Mouse (Mus musculus) kidney, postnatal 36 days (tissue): ENCODE data around the gene Cblb.

ENCODE experiments used
- DNase-seq, 2 experiments: peaks; one replicate each; pipeline ENCODE4 v3.0.0; 2021 to 2022; ENCODE audit warnings: mixed read lengths in 2 of 2

Cblb gene

DNA sequence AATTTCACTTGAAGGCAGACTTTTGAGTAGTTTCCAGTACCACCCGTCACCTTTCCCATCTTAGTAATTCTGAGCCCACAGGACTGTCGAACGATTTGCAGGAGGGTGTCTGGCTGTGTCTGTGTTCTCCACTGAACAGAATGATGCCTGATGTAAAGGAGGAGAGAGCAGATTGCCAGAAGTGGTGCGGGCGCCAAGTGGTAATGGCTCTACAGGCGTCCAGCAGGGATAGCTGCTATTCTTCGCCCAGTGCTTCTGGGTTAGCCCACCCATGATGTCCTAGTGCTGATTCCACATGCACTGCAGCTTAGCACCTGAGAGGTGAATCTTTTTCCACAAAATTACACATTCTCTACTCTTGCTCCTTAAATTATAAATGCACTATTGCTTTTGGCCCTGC is 45.6 kb downstream of the Cblb start:
- DNase-seq: no peak

DNA sequence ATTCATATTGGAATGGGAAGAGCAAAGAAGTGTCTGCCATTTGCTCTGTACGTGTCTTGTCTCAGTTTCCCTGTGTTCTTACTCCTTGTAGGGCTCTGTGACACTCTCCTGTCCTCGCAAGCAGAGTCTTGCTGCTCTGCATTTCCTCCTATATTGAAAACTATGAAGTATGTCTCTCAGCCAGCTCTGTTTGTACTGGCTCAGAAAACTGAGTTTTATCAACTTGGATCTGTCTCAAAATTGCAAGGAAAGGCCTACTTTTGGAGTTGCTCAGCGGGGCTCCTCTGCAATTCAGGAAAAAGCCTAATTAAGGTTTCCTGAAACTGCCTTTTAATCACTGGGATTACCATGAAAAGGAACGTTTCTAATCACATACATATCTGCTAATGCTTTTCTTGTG is 46.9 kb downstream of the Cblb start:
- DNase-seq: no peak

DNA sequence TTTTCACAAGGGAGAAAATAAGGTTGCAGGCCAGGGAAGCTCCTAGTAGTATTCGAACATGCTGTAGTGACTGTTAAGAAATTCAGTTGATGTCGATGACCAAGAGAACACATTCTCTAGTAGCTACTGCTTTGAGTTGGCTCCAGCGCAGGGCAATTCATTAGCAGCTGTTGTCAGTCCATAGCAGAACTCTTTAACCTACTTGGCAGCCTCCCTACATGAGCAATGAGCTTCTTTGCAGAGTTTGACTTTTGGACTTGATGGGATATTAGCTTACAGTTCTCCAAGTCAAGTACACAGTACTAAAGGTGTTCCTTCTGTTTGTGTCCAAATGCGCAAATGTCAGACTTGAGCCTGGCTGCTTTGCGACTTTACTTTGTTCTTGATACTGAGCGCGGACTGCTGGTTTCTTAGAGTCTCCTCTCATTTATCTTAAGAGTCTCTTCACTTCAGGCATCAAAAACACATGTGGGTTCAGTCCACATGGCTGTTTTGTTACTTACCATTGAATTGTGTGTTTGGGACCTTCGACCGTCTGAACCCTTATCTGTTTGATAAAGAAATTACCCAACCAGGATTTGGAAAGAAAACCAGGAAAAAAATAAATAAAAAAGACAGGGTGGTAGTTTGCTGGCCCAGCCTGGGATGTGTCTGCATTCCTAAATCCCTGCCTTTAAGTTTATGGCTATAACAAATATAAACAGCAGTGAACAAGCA is 47.9 kb downstream of the Cblb start:
- DNase-seq: peak; percentile 75 to 93

DNA sequence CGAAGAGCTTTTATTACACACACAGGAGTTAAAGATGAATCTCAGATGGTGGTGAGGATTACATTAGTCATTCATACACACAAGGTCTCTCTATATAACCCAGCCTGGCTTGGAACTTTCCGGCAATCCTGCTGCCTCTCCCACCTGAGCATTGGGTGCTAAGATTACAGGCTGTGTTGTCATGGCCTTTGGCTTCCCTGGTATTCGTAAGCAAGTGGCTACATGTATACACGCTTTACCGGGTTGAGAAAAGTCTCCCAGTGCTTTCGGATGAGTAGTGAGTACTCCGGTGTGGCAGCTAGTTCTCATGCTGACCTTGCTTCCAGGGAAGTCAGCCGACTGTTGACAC is 48.4 kb downstream of the Cblb start:
- no peak for DNase-seq

DNA sequence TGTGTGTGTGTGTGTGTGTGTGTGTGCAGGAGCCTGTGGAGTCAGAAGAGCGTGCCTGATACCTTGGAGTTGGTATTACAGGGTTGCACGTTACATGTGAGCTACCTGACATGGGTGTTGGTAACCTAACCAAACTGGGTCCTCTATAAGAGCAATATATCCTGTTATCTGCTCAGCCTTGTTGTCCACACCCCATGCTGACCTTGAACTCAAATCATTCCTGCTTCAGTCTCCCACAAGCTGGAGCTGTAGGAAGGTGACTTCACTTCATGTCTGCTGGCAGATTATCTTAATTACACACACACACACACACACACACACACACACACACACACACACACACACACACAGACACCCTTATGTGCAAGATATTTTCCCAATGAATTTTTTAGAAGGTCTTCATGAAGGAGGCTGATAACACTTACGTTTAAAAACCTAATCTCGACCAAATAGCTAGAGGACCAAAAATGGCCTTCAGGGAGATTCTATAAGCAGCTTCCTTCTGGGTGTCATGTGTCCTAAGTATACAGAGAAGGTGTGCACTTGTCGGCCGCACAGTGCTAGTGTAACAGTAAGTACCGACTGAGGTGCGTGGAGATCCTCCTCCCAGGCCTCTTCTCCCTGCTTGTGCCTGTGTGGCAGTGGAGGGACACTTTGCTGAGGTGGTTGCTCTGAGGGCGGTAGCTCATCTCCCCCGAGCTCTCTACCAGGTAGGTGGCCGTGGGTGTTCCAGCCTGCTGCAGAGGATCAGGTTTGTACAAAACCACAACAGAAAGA is 49.8 kb downstream of the Cblb start:
- DNase-seq: no peak

DNA sequence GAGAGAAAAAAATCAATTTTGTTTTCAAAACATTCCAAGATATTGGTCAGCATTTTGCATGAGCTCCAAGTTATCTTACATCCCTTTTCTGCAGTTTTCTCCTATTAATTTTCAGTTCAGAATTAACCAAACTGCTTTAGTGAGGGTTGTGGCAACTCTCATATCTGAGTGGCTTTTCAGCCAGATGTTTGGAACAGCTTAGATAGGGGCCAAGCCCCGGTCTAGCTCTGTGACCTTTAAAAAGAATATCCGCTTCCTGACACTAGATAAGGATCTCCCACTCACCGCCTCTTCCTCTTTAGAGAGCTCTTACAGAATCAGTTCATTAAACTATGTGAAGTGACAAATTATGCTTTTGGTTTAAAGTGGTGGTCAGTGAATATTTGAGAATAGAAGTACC is 50.7 kb downstream of the Cblb start:
- DNase-seq: peak in 1 of 2 experiments; percentile 48

DNA sequence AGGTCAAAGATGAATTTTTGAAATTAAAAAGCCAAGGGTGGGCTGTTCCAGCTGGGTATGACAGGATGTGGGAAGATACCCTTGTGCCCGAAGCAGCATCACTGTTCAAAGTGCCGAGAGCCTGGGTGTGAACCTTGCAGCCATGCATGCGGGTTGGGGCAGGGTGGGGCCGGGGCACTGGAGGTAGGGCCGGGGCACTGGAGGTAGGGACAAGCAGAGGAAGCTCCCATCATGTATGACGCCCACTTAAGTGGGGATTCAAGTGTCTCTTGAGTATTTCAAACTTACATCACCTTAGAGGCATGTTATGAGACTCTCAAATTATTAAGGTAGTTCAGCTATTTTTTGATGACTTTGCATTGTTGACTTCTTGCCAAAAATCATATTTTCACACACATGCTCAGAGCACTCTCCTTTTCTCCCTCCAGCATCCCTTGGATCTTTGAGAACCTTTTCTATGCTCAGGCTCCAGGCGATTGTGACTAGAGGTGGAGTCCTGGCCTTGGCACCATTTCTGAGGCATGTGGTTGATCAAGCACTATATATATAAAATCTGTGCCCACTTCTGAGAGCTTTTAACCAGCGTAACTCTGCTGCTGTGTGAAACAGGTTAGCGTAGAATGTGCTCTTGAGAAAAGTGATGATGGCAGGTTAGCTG is 55.9 kb downstream of the Cblb start:
- DNase-seq: no peak

DNA sequence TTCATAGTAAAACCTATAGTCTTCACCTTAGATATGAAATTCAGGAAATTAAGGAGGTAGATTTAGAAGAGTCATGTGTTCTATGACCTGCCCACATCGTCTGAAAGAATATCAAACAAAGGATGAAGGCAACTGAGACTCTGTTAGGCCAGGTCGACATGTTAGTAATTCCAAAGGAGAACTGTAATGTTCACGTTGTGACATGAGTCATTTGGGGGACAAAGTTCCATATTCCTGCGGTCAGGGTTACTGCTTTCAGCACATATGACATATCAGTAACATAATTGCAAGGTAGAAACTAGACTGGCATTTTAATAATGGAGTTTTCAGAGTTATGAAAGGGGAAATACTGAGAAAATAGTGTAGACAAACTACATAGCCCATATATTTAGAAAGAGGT is 58.3 kb downstream of the Cblb start:
- DNase-seq: no peak

DNA sequence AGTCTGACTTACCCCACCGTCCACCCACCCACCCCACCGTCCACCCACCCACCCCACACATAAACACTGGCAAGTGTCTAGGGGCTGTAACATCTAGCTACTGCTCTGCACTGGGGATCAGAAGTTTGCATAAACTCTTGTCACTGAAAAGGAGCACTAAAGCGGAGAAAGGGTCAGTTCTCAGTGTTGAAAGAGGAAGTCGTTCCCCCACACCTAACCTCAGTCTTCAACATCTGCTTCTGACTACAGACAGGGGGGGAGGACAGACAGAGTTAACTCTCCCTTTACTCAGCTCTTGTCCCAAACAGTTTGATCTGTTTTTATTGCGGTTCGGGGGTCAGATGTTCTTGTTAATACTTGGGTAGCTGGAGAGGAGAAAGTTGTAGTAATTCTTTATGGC is 59.9 kb downstream of the Cblb start:
- DNase-seq: no peak

DNA sequence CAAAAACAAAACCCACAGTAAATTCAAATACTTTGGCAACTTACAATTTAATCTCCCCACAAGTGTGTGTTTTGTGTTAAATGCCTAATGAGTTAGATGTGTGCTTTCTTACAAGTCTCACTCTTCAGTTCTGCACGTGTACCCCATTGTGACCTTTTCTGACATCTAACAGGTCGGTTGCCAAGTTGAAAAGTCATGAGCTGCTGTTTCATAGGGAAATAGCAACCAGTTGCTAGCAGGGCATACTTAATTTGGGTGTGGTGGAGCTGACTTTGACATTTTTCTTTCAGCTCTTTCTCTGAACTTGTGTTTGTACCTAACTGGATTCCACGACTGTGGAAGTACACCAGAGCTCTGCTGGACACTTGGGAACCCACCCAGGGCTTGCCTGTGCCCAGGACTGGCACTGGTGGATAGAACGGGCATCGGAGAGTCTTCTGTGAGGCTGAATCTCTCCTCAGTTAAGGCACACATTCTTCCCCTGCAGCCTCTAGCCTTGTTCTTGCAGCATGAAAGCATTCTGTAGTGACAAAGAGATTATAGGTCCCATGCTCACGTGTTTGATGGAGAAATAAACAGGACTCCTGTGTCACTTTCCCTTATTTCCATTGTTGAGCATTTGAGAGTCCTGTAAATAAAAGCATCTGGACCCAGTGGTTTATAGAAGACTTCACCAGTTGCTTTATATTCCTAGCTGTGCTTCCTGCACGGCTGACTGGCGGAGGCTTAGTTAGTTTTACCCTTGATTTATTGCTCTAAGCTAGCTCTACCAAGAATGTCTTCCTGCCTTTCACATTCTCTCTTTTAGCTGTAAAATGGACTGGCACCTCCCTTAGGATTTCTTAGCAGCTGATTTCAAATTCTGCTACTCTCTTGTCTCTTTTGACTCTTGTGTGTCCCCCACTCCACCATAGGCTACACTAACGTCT is 62.6 kb downstream of the Cblb start:
- peak in 1 of 2 experiments; percentile 32 for DNase-seq

DNA sequence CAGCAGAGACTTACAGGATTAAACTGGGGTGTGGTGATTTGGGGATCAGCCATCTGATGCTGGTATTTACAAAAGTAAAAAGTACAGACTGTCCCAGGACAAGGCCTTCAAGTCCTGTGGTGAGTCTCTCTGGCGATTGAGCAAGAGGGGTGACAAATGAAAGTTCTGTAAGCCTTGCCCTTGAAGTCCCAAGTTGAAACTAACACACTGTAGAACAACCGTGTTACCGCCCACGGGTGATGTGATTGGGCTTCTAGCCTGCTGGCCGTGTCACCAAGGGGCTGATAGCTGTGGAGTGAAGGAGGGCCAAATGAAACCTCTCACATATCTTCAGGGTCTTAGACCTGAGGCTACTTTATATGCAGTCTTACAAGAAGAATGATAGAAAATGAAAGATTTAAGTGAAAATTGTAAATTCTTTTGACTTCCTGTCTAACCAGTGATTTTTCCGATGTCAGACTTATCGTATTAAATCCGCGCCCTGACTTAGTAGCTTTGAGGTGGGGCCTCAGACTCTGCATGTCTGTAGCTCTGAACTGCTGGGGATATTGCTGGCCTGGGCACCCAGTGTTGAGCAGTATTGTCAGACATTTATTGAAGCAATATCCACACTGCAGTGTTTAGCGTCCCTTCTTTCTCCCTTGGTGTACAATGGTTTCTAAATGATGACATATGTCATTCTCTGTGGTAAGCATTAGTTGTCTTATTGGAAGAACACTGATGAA is 63.9 kb downstream of the Cblb start:
- peak in 1 of 2 experiments; percentile 67 for DNase-seq

DNA sequence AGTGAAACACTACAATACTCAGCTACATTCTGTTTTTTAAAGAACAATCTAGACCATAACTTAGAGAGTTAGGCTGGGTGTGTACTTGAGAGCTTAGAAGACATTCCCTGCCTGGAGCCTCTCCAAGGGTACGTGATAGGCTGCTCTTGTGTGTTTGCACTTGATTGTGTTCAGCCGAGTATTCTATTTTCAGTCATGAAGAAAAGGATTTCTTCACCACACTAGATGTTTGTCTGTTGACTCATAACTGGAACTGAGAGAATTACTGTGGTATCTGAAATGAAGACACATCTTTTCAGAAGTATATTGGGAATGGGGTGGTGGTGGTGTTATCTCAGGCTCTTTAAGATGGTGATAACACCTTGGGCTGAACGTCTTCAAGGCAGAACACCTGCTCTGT is 64.6 kb downstream of the Cblb start:
- peak in 1 of 2 experiments; percentile 37 for DNase-seq

DNA sequence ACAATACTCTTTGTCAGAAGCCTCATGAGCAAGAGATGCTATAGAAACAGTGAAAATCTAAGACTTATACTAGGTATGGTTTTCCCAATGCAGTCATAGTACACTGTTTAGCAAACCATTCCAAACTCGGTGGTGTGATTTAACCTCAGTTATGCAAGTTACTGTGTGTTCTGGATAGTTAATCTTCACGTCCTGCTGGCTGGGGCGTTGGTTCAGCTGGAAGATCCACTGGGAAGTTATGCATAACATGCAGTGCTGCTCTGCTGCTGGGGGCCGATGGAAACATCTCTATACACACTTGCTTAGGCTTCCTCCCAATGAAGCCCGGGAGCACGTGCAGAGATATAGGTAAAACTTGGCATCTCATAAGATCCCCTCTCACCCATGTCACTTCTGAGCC is 69.4 kb downstream of the Cblb start:
- DNase-seq: peak; percentile 37 to 51

DNA sequence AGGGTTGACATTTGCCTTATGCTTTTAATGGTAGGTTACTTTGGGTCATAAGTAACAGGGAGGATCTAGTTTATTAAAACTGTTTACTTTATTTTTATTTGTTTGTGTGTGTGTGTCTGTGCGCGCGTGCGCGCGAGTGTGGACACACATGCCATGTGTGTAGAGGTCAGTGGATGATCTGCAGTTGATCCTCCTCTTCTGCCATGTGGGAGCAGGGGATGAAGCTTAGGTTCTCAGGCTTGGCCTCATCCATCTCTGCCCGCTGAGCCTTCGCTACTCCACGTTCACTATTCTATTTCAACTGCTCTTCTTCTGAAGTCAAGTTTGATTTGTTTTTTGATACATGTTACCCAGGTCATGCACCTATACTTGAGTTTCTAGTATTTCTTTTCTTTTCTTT is 73.6 kb downstream of the Cblb start:
- no peak for DNase-seq

DNA sequence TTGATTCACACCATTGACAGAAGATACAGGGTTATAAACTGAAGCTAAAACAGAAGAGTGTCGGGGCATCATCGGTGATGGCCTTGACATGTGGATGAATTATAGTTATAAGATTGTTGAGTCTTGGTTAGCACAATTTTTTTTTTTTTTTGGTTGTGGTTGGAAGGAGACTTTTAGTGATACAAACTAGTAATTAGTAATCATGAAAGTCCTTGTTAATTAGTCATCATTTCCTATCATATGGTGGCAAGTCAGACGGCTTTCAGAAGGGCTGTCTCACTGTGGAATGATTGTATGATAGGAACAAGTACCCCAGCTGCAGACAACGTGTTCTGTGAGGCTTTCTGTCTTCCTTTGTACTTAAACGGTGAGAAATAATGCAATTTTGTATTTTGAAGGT is 76.8 kb downstream of the Cblb start:
- no peak for DNase-seq

DNA sequence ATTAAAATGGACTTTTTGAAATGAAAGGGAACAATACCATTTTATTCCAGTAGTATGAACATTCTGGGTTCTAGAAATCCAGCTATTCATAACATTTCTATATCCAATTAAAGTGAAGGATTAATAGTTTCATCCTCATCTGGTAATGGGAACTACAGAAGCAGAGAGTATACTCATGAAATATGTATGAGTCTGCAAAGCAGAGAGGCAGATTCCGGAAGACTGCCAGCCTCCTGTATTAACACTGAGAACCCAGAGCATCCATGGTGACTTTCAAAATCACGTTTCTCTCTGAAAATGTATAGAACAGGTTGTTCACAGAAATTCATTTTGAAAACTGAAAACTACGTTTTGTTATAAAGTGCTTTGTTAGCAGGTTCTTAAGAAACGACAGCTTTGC is 83.4 kb downstream of the Cblb start:
- no peak for DNase-seq

DNA sequence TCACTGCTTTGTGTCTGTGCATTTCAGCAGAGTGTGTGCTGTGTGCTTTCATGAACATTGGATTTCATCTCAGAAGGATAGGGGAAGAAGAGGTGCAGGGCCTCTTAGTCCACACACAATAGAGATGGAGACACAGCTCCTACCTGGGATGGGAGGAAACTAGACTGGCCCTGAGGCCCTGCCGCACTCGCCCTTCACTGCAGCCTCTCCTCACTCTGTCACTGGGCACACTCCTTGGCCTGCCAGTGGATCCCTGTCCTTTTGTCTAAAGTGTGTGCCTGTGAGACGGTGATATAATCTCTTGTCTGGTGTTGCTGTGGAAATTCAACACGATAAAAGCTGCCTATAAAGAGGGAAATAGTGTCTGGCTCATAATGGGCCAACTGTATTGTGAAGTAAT is 88.0 kb downstream of the Cblb start:
- DNase-seq: no peak

DNA sequence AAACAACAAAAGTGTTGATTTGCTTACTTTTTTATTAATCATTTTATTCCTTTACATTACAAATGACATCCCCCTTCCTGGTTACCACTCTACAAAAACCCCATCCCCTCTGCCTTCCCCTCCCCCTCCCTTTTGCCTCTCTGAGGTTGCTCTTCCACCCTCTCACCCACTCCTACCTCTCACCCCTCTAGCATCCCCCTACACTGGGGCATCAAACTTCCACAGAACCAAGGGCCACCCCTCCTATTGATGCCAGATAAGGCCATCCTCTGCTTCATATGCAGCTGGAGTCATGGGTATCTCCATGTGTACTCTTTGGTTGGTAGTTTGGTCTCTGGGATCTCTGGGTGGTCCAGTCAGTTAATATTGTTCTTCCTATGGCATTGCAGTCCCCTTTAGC is 93.9 kb downstream of the Cblb start:
- no peak for DNase-seq

DNA sequence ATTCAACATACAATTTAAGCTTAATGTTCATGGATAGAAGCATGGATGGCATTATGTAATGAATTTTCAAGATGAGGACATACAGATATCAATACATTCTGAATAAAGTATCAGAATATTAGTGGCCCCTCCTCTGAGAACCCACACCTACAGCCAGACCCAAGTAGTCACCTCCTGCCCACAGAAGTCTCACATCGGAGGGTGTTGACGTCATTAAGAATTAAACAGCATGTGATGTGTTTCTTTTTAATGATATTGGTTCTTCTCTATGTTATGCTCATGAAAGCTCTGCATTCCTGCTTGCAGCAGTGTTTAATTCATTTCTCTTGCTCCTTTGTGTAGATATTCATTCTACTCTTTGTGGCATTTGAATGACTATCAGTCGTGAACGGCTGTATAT is 94.9 kb downstream of the Cblb start:
- DNase-seq: no peak

DNA sequence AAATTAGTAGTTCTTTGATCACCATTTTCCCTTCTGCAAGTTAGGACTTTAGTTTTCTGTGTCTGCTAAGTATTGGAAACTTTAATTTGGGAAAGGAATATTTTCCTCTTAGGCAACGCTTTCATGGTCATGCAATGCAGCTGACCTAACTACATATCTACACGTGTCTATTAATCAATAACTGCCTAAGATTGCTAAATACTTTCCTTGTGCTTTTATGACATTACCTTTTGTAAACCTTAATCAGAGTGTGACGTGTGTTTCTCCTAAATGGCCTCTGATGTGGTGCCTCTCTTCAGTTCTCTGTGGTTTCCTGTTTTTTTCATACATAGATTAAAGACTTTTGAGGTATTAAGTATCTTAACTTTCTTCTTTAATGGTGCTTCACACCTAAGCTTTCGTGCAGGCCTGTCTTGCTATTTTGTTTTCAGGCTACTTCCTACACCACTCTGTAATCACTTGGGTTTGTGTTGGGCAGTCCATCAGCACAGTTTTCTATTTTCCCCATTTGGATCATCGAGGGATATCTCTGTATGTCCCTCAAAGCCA is 98.4 kb downstream of the Cblb start:
- no peak for DNase-seq

DNA sequence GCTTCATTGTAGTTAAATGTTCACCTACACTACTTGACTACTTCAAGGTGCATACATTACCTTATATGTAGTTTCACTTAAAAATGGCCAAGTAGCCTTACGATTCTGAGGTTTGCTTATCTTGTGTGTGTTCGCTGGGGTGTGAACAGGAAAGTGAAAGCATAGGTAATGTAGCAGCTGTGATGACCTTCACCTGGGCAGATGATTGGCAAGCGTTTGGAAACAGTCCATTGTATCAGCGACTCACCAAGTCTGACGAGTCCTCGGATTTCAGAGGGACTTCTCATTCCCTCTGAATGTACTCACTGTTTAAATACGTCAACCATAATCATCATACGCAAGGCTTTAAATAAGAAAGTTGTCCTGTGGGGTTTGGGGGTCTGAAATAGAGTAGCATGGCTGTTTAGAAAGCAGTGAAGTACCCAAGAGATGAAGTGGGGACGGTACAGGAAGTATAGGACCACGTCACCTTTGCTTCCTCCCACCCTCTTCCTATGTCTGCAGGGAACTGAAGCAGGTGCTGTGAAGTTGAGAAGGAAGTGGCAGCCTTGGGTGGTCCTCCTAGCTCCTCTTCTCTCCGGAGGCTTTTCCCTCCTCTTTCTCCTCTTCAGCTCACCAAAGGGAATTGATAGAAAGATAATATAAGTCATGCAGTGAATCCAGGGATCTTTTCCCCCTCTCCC is 101.9 kb downstream of the Cblb start:
- DNase-seq: no peak
